Mouse (Mus musculus) granulocyte monocyte progenitor cell, adult 5-6 weeks (primary cell): ENCODE measurements around the gene Cdk15. TPM values are rescaled to one million over a fixed set of nuclear protein-coding genes. Genes with fewer than 3 reads are reported as not detected.

Experiments
- ATAC-seq: replicated peaks from 2 replicates; pipeline ENCODE4 v1.8.0; 2016; ENCODE audit warnings: mild to moderate bottlenecking, moderate TSS enrichment, inconsistent platforms; ENCODE audit not compliant: poor library complexity, severe bottlenecking
- total RNA-seq, 2 experiments: library from RNA; stranded (forward) in 1 of 2; stranded (reverse) in 1 of 2; fragments of 200-712, 200-1000 nt in 1 of 2; fragments of >200 nt in 1 of 2; fragmentation: Nextera tagmentation in 1 of 2; gene quantifications; 2 replicates each; pipeline ENCODE4 v1.2.3; 2014 to 2017

Cdk15 gene
- total RNA-seq (2014; fragmentation: Nextera tagmentation) (not detected in 2 replicates), total RNA-seq (2017) (not detected in 2 replicates)

DNA sequence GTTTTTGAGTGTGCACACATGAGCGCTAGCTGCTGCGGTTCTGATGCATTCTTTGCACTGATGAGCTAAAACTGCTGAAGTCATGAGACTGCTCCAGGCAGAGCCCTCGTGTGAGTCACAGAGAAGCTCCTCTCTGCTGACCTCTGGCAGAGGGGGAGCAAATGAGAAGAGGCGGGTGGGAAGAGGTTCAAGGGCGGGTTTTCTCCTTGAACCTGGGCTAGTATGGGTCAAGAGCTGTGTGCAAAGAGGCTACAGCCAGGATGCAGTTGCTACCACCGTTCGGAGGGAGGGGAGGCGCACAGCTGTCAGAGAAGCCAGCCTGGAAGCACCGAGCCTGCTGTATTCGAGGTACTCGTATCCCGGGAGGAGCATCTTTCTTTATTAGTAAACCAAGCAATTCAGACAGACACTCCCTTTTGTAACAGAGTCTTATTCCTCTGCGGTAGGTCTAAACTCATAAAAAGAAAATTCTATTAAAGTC, at the start of gene Cdk15:
Cdk15 (plus strand) TSS at position 156 of the 481 bp plus-strand sequence.
- no peak for ATAC-seq

DNA sequence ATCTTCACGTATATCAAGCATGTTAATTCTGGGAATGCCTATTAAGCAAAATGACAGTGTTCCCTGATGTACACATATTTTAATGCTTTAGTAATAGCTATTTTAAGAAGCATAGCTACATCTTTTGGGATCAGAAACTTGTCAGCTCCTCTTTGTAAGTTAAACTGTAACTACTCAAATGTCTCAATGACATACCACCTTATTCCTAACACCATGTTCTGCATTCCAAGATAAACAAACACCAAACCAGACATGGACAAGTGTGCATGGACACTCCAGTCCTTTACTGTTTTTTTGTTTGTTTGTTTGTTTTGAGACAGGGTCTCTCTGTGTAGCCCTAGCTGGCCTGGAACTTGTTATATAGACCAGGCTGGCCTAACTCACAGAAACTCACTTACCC, 48.4 kb upstream of the Cdk15 start:
- ATAC-seq, result no peak

- ATAC-seq, result no peak
Measured at GRCm38 (mm10) chr1:59211651-59212050, 45.1 kb upstream of the Cdk15 start.

- no peak for ATAC-seq
Measured at GRCm38 (mm10) chr1:59212076-59212779, 44.5 kb upstream of the Cdk15 start.

DNA sequence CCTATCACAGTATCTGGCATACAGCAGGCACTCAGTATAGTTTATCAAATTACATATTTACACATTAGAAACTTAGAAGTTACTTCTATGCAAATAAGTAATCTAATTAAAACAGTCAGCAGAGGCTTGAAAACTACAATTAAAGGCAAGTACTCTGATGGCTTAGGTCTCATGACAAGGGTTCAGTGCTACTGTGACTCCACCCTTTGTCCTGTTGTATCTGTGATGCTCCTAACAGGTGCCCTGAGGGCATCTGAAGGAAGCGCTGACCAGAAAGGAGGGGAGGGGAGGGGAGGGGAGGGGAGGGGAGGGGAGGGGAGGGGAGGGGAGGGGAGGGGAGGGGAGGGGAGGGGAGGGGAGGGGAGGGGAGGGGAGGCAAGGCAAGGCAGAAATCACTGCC, 43.8 kb upstream of the Cdk15 start:
- ATAC-seq, result no peak

- ATAC-seq, result no peak
Measured at GRCm38 (mm10) chr1:59215446-59215845, 41.3 kb upstream of the Cdk15 start.

DNA sequence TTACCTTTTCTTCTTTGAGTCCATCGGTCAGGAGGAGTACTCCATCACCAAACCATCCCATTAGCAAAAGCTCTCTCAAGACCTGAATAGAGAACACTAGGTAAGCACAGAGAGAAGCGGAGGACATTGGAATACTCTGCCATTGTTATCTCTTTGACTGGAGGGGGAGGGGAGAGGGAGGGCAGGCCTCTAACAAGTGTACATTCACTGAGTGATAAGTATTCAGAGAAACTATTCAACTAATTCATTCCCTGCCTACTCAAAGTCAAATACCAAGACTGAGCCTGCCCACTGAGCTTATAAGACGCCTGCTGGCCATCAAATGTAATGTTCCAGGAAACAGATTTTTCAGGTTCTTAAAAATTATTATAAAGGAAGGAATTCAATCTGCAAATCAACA, 36.3 kb upstream of the Cdk15 start:
- no peak for ATAC-seq

DNA sequence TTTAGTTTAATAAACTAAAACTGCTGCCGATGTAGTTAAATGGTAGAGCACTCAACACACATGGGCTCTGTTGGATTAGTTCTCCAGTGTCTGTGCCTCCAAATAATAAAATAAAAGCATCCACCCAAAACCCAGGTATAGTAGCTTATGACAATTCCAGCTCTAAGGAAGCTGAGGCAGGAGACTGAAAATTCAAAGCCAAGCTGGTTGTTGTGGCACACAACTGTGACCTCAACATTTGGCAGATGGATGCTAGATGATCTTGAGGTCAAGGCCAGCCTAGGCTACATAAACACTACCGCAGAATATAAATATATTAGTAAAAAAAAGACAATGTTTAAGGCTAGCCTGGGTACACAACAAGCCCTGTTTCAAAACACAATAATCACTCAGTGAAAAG, 35.1 kb upstream of the Cdk15 start:
- no peak for ATAC-seq

DNA sequence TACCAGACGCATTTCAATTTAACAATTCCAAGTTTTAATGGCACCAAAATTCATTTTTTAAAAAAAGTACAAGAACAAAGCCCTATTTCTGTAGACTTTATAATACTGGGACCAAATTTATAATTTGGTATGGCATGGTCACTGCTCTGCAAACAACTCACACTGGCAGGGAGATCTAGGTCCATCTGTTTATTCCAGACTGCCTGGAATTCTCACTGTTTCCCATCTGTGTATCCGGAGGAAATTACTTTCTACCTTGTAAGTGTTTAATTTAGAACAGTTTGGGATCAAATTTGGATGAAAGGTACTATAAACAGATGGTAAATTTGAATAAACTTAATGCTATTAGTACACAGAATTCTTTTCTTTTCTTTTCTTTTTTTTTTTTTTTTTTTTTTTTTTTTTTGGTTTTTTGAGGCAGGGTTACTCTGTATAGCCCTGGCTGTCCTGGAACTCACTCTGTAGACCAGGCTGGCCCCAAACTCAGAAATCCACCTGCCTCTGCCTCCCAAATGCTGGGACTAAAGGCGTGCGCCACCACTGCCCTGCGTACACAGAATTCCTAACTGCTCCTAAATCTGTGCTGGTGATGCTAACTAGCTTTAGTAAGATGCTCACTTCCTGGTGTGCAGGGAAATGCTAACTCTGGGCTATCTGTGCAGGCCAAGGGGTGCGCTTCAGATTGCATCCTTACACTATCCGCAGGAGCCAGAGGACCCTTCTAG, 34.4 kb upstream of the Cdk15 start:
- ATAC-seq, result no peak

DNA sequence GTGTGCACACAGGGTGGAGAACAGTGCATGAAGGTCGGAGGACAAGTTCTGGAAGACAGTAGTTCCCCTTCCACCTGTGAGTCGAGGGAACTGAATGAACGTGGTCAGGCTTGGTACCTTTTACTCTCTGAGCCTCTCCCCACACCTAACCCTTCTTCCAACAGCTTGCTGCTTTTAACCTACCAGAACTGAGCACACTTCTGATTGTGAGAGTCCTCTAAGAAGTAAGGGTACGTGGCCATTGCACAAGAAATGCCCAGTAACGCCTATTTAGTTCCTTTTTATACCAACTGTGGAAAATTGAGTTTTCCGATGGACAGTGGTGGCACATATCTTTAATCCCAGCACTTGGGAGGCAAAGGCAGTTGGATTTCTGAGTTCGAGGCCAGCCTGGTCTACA, 28.2 kb upstream of the Cdk15 start:
- ATAC-seq, result peak; percentile 62

GRCm38 (mm10) chr1:59229187-59229586, 27.5 kb upstream of the Cdk15 start:
- no peak for ATAC-seq

DNA sequence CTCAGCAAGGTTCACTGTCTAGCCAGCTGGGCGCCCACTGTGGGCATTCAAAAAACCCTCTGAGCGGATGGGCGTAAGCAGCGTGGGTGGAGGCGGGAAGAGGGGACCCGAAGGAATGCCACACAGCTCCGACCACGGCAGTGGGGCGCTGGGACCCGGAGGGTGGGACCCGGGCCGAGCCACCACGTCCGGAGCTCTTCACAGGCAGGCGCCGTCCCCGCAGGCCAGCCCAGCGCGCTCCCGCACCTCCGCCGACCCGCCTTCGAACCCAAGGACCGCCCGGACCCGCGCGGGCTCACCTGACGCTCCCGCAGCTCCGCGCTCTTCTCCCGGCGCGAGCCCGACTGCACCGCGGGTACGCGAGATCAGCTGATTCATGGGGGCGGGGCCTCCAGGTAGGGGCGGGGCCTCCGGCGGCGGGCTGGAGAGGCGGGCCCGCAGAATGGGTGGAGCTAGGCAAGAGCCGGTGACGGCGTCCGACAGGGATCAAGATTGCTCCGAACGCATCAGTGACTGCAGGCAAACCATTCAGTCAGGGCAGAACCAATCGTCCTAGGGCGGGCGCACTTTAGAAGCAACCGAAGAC, 19.8 kb upstream of the Cdk15 start, which contains the start of gene Als2:
Als2 (minus strand) TSS at position 376 of the 586 bp plus-strand sequence.
- ATAC-seq, result peak; percentile 95

DNA sequence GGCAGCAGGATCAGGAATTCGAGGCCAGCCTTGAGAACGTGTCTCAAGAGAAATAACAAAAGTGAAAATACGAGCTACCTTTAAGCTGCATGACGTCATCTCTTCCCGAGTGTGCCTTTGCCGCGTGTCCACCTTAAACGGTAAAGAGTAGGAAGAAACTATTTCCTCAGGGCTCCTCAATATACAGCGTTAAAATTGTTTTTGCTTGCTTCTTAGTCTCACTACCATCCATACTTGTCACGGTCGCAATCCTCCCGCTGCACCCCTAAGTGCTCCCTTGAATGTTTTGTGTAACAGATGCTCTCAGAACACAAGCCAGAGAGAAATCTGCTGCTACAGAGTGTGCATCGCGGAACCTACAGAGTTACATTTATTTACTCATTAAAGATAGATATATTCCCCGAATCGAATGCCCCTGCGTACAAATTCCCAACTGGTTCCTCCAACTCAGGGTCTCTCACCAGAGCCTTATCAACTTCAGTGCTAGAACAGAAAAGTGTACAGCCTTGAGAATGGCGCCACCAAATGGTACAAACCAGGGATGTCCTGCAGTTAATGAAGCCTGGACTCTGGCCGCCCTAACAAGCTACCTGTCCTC, 19.0 kb upstream of the Cdk15 start:
- ATAC-seq, result peak; percentile 66

DNA sequence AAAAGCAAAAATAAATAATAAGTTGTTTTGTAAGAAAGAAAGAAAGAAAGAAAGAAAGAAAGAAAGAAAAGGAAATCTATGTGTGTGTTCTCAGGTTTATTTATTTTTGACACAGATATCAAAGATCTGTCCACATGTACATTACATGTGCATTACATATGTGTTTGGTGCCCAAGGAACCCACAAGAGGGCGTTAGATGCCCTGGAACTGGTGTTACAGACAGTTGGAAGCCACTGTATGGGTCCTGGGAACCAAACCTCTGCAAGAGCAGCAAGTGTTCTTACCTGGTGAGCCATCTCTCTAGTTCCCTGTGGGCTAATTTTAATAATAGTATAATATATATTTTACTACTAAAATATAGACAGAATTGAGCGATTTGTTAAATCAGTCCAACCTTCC, 12.9 kb upstream of the Cdk15 start:
- no peak for ATAC-seq

GRCm38 (mm10) chr1:59247602-59248001, 9.1 kb upstream of the Cdk15 start:
- peak; percentile 79 for ATAC-seq

- no peak for ATAC-seq
Measured at GRCm38 (mm10) chr1:59252762-59253161, 3.9 kb upstream of the Cdk15 start.

- ATAC-seq, result no peak
Measured at GRCm38 (mm10) chr1:59253301-59253909, 3.3 kb upstream of the Cdk15 start.

GRCm38 (mm10) chr1:59257736-59258135, 1.0 kb downstream of the Cdk15 start:
- no peak for ATAC-seq

- ATAC-seq, result no peak
Measured at GRCm38 (mm10) chr1:59268931-59269330, 12.2 kb downstream of the Cdk15 start.

DNA sequence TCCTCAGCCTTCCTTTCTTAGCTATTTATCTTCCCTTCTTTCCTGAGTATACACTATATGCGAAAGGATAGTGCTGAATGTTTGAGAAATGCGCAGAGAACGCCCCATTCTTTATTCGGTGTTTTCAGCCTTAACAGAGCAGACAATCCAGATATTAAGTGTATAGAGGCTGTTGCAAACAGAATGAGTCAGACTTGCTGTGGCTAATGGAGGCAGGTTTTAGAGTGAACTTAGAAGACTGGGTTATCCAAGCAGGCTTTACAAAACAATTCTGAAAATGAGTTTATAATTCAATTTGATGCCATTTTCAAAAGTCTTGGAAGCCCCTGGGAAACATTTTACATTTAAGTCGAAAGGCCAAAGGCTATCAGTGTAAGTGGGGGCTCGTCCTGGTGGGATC, 12.8 kb downstream of the Cdk15 start:
- no peak for ATAC-seq
